Mouse (Mus musculus) brain, embryonic 14.5 days (tissue): ENCODE measurements around the gene Sirt7.

Source experiments
- CTCF ChIP-seq: fragments of 200-500 bp; IDR thresholded peaks from 2 replicates; pipeline ENCODE4 v1.5.1; 2012; ENCODE audit warnings: inconsistent platforms, mild to moderate bottlenecking, moderate library complexity, borderline replicate concordance; ENCODE audit not compliant: insufficient read depth, insufficient read length; ENCODE audit errors: extremely low read depth
- POLR2A ChIP-seq: fragments of 200-500 bp; IDR thresholded peaks from 2 replicates; pipeline ENCODE4 v1.6.1; 2012; ENCODE audit warnings: mild to moderate bottlenecking, inconsistent platforms, borderline replicate concordance; ENCODE audit not compliant: poor library complexity, insufficient read depth, insufficient read length, severe bottlenecking; ENCODE audit errors: extremely low read depth

GRCm38 (mm10) chr11:120615606-120616203, 9.3 kb downstream of the Sirt7 start:
- TF ChIP-seq POLR2A (no peak), CTCF (no peak)
